Mouse (Mus musculus) stomach, postnatal 0 days (tissue): Measurements from ENCODE around the gene Cyp2c23. TPM values are rescaled to one million over a fixed set of nuclear protein-coding genes. Genes with fewer than 3 reads are reported as not detected.

Experiments
- ATAC-seq: fragments of 200-750 bp; cut with Nextera tagmentation; 2 replicates; pipeline ENCODE4 v1.8.0; 2017; ENCODE audit not compliant: low FRiP score, low TSS enrichment
- DNase-seq: peaks from one replicate; pipeline ENCODE4 v3.0.0-alpha.2; 2016; ENCODE audit warnings: low spot score
- H3K27ac ChIP-seq: fragments of 300-500 bp; sonication (generic); replicated peaks from 2 replicates; pipeline ENCODE4 v1.5.1; 2014; ENCODE audit warnings: mild to moderate bottlenecking, control low read depth
- H3K27me3 ChIP-seq: fragments of 300-500 bp; sonication (generic); 2 replicates; pipeline ENCODE4 v1.6.1; 2014; ENCODE audit warnings: low read length; ENCODE audit not compliant: control insufficient read depth, insufficient read depth
- H3K36me3 ChIP-seq: fragments of 300-500 bp; sonication (generic); 2 replicates; pipeline ENCODE4 v1.6.1; 2014; ENCODE audit warnings: low read length, mixed read lengths; ENCODE audit not compliant: control insufficient read depth, insufficient read depth
- H3K4me1 ChIP-seq: fragments of 300-500 bp; sonication (generic); replicated peaks from 2 replicates; pipeline ENCODE4 v1.6.1; 2014; ENCODE audit warnings: antibody characterized with exemption; ENCODE audit not compliant: control insufficient read depth, insufficient read depth
- H3K4me2 ChIP-seq: fragments of 300-500 bp; sonication (generic); replicated peaks from 2 replicates; pipeline ENCODE4 v1.6.1; 2014; ENCODE audit warnings: low read depth, mild to moderate bottlenecking, control low read depth, moderate library complexity
- H3K4me3 ChIP-seq: fragments of 300-500 bp; sonication (generic); 2 replicates; pipeline ENCODE4 v1.5.1; 2014; ENCODE audit warnings: low read depth, low read length, control low read depth
- H3K9ac ChIP-seq: fragments of 300-500 bp; sonication (generic); 2 replicates; pipeline ENCODE4 v1.6.1; 2014; ENCODE audit warnings: mild to moderate bottlenecking, low read length, control low read depth, mixed read lengths
- H3K9me3 ChIP-seq: fragments of 300-500 bp; sonication (generic); 2 replicates; pipeline ENCODE4 v1.6.1; 2016; ENCODE audit warnings: low read length; ENCODE audit not compliant: control insufficient read depth
- CTCF ChIP-seq: IDR thresholded peaks from 2 replicates; pipeline ENCODE4 v1.5.1; 2016; ENCODE audit warnings: antibody characterized with exemption, low read depth, mild to moderate bottlenecking, moderate library complexity
- EP300 ChIP-seq: optimal IDR thresholded peaks from 2 replicates; pipeline ENCODE3; 2016; ENCODE audit warnings: antibody characterized with exemption
- WGBS: fragments of 180-500 bp; shearing (Covaris S2); extraction: QIAGEN DNeasy Blood & Tissue Kit; methylation state at CpG from one replicate; pipeline ENCODE4 v1.1.7; 2014; 5-methylcytosine and 5-hydroxymethylcytosine counted together
- polyA plus RNA-seq: library from polyadenylated mRNA; unstranded; fragments of >200 nt; fragmentation: Nextera tagmentation; extraction: Ambion mirVana; gene quantifications from 2 replicates; pipeline ENCODE4 v1.2.1, GENCODE M21; 2015

The Cyp2c23 gene
- polyA plus RNA-seq, 1 experiment from 2014 or later, result 5.5 TPM

DNA sequence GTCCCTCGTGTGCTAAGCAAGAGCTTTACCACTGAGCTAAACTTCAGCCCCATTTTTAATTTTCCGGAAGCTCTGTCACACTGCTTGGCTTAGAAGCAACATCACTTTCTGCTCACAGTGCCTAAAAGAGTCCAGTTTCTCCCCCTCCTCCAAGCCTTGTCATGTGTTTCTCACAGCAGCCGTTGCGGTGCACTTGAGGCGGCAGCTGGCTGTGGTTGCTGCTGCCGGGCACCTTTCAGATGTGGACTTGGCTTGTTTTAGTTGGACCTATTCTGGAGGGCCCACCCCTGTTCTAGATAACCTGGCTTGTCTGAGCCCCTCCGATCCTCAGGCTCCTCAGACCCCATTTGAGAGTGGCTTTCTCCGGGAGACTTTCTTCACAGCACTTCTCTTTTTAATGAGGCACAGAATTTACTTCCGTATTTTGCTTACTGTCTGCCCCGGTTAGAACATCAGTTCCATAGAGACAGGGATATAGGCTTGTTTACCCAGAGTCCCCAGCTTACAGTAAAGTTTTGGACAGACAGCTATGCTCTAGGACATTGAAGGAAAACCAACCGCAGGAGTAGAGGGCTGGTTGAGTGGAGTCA, 63.4 kb downstream of the Cyp2c23 start:
- H3K27ac ChIP-seq, result no peak overlapping the region
- H3K9me3 ChIP-seq, result no peaks in the 10 kb centered on the region
- H3K9ac ChIP-seq, result no peak overlapping the region
- no peaks in the 10 kb centered on the region for H3K27me3 ChIP-seq
- no peaks in the 10 kb centered on the region for H3K36me3 ChIP-seq
- H3K4me1 ChIP-seq, result no peaks in the 10 kb centered on the region
- TF ChIP-seq CTCF, result no peak
- DNase-seq (no peak), ATAC-seq (no peak)
- no peak overlapping the region for H3K4me2 ChIP-seq
- H3K4me3 ChIP-seq, result no peak overlapping the region
- 71% methylated on average over 11 of the region's 11 CpGs for WGBS

DNA sequence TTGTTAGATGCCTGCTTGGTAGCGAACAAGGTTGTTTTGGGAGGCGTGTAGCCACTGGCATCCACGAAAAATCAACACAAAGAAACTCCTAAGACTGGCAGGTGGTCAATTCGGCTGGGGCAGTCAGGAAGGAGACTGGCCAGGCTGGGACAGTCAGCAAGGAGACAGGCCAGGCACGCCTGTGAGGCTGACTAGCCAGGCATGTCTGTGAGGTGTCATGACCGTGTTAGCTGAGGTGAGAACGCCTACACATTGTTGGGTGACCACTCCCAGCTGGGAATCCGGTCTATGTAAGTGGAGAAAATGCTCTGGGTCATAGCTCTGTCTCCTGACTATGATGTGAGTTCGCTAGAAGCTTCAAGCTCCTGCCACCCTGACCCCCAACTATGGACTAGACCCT, 66.2 kb downstream of the Cyp2c23 start:
- Histone ChIP-seq H3K36me3 (no peaks in the 10 kb centered on the region), H3K27me3 (no peaks in the 10 kb centered on the region), H3K4me1 (no peaks in the 10 kb centered on the region), H3K27ac (no peak overlapping the region), H3K9me3 (no peaks in the 10 kb centered on the region), H3K4me3 (no peak overlapping the region), H3K9ac (no peak overlapping the region), H3K4me2 (no peak overlapping the region)
- no peak for ATAC-seq
- no peak for DNase-seq
- WGBS, result 57% methylated on average over 9 of the region's 9 CpGs
- TF ChIP-seq CTCF (no peak), EP300 (no peak)

DNA sequence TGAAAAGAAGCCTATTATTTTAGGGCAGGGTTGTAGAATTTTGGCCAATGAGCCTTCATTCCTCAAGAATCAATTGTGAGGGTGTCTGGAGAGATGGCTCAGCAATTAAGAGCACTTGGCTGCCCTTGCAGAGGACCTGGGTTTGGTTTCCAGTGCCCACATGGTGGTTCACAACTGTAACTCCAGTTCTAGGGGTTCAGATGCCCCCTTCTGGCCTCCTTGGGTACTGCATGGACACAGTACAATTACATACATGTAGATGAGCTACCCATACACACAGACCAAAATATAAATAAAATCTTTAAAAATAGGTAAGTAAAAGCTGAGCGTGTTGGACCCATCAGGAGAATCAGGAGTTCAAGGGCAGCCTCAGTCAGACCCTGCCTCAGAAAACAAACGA, 67.8 kb downstream of the Cyp2c23 start:
- Histone ChIP-seq H3K4me2 (no peak overlapping the region), H3K36me3 (no peaks in the 10 kb centered on the region), H3K4me3 (no peak overlapping the region), H3K9me3 (no peaks in the 10 kb centered on the region), H3K4me1 (no peaks in the 10 kb centered on the region), H3K27me3 (no peaks in the 10 kb centered on the region), H3K9ac (no peak overlapping the region), H3K27ac (no peak overlapping the region)
- 94% methylated on average over 2 of the region's 2 CpGs for WGBS
- ATAC-seq (no peak), DNase-seq (no peak)
- TF ChIP-seq CTCF (peak; percentile 65), EP300 (no peak)

DNA sequence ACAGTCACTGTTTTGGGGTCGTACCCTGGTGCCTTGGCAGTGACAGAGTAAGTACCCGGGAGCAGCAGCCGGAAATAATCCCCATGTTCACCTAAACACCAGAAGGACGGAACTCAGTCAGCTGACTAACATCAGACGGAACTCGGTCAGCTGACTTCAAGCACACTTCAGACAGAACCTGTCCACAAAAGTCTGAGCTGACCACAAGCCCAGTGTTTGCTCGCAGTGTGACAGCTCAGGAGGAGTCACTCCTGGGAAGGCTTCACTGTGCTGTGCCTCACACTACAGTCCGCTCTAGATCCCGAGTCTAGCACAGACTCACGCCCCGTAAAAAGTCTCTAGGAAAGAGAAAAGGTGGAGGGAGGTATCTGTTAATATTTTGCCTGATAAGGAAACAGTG, 69.0 kb downstream of the Cyp2c23 start:
- ATAC-seq (peak; percentile 35; the same call in 1 of the 2 replicates), DNase-seq (no peak)
- Histone ChIP-seq H3K4me3 (no peak overlapping the region), H3K27ac (no peak overlapping the region), H3K9ac (no peak overlapping the region), H3K36me3 (no peaks in the 10 kb centered on the region), H3K4me2 (no peak overlapping the region), H3K27me3 (no peaks in the 10 kb centered on the region), H3K4me1 (no peaks in the 10 kb centered on the region), H3K9me3 (no peaks in the 10 kb centered on the region)
- WGBS, result 84% methylated on average over 11 of the region's 11 CpGs
- TF ChIP-seq EP300, result no peak
- no peak for TF ChIP-seq CTCF

DNA sequence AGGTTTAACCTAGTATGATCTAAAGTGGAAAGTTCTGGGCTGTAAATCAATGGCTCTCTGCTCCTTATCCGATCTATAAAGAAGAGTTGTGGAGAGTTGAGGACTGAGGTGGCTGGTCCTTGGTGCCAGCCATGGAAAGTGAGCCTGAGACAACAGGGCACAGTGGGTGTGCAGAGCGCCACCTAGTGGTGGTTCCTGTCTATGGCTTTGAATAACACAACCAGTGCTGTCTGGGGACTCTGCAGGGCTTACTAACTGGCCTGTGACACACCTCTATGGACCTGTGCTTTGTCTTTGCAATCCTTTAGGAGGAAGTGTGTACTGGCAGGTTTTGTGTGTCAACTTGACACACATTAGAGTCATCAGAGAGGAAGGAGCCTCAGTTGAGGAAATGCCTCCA, 69.8 kb downstream of the Cyp2c23 start:
- ATAC-seq (peak; percentile 87), DNase-seq (peak; percentile 83)
- 22% methylated on average over 2 of the region's 2 CpGs for WGBS
- Histone ChIP-seq H3K9ac (no peak overlapping the region), H3K9me3 (no peaks in the 10 kb centered on the region), H3K4me2 (no peak overlapping the region), H3K27me3 (no peaks in the 10 kb centered on the region), H3K27ac (no peak overlapping the region), H3K36me3 (no peaks in the 10 kb centered on the region), H3K4me1 (no peaks in the 10 kb centered on the region), H3K4me3 (no peak overlapping the region)
- TF ChIP-seq EP300 (no peak), CTCF (peak; percentile 96)

DNA sequence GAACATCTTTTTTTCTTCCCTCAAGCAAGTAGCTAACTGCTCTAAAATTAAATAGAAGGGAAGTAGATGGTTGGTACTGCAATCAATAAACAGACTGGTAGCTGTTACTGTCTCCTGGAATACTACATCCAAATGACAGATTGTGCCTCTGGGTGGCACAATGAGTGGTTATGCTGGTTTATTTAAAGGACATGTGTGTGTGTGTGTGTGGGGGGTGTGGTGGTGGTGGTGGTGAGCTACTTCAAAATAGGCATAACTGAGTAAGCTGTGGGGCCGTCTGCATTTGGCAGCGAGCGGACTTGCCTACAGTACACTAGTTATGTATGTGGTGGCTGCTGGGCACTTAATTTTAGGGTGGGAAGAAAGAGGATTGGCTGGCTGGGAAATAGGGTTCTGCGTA, 71.1 kb downstream of the Cyp2c23 start:
- ATAC-seq (no peak), DNase-seq (no peak)
- H3K4me1 ChIP-seq, result no peaks in the 10 kb centered on the region

More for the DNA sequence above, 71.1 kb downstream of the Cyp2c23 start:
- Histone ChIP-seq H3K9ac (no peak overlapping the region), H3K27me3 (no peaks in the 10 kb centered on the region), H3K4me3 (no peak overlapping the region), H3K27ac (no peak overlapping the region), H3K4me2 (no peak overlapping the region), H3K9me3 (no peaks in the 10 kb centered on the region), H3K36me3 (no peaks in the 10 kb centered on the region)
- no peak for TF ChIP-seq EP300
- TF ChIP-seq CTCF, result no peak
- 85% methylated on average over 4 of the region's 4 CpGs for WGBS
